Mouse (Mus musculus): ENCODE data around the gene Gm28729. TPM values are rescaled to one million over a fixed set of nuclear protein-coding genes. Genes with fewer than 3 reads are reported as not detected.

Gene Gm28729
- total RNA-seq (2023): not detected

DNA sequence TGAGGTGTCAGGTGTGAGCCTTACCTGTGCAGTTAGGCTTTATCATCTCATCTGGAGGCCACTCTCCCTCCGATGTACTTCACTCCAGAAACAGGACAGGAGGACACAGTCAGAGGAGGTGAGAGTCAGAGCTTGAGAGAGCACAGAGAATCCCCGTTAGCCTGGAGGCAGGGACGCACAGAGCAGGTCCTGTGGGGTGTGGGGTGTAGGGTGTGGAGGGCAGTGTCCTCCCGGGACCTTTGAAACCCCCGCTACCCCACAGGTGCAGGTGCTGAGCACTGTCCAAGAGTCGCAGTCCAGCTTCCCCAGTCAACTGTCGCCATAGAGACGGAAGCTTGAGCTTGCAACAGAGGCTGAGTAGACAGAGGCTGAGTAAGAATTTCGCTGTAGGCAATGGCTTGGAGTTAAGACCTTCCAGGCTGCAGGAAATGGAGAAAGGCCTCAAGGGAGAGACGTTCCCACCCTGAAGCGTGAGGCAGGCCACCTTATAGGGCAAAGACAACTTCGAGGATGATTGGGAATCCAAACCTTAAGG is at the start of gene Gm28729:
Gene Gm28729, minus strand, starts transcription at position 293 of the 535 bp plus-strand sequence.

DNA sequence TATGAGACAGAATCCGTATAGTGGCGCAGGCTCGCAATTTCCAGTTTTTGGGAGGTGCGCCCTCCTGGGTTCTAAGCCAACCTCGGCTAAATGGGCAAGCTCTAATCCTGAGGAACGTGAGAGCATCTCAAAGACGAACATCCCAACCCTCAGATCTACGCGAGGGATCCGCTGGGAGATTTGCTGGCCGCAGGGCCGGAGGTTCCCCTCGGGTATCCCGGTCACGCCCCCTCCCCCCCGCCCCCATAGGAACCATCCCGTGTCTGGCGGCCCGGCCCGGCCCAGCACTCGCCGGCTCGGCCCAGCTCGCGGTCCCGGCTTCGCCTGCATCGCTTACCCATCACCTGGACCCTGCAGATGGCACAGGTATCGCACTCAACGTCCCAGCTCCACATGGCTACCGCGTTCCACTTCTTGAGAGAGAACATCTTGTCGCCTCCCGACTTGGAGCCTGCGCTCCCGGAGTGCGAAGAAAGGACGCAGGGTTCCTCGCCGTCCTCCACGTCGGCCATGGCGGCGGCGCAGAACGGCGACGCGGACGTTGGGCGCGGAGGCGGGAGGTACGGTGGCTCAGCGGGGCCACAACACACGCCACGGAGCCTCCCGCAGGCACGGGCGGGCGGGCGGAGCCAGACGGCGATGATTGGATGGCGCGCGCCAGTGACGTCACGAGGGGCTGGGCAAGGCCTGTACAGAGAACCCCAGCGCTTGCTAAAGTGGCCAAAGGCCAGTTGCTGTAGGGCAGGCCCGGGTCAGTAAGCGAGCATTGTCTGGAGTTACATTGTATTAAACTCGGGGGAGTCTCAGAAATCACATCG is 46.8 kb downstream of the Gm28729 start, which contains the start of gene Rnf7:
Gene Rnf7, minus strand, starts transcription at position 605 of the 818 bp plus-strand sequence.

Other genes with a start within 250 kb of the Gm28729 start
- gene Atp1b3, start 160.8 kb downstream of the Gm28729 start, total RNA-seq (2023): 100 to 1,000 TPM; 123 to 129 TPM
- gene Rnf7, start 46.6 kb downstream of the Gm28729 start, total RNA-seq (2023): 10 to 100 TPM; 26.5 to 30.0 TPM
- gene Rasa2, start 106.4 kb upstream of the Gm28729 start, total RNA-seq (2023): 10 to 100 TPM; 42.7 to 45.1 TPM
- gene Zbtb38, start 227.6 kb upstream of the Gm28729 start, total RNA-seq (2023): 10 to 100 TPM; 15.1 to 16.2 TPM